Comparison of ENCODE assay signal across 8 mouse cellular contexts in the genomic region with DNA sequence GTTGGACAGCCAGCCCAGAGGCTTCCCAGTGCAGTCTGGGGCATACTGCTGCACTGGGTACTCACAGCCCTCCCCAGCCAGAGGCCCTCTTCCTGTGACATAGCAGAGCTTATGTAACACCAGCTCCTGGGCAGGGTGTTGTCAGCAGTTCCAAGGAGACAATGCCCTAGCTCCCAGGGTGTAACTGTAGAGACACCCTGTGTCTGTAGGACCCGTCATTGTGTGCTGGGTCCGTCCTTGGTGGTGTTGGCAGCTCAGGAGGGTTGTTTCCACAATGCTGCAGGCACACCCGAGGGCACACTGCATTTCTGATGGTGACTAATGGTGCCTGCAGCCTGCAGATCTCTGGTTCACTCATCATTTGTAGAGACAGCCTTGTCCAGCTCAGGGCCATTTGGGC. TPM values are rescaled to one million over a fixed set of nuclear protein-coding genes. Genes with fewer than 3 reads are reported as not detected.
DNase-seq lines count a peak whose midpoint lies in the region; ATAC-seq and TF ChIP-seq lines count a peak whose summit lies in the region.
"Had no signal": no experiment of that assay in that cellular context is flagged by ENCODE, and none has a peak within 500 bp of the region (broad histone marks: within the 10 kb centered on the region; RNA-seq: fewer than 3 reads in every experiment).

No protein-coding gene starts in this region.

- 47% methylated on average over 3 of the region's 3 CpGs for WGBS in liver, embryonic 11.5 days
- 39% methylated on average over 3 of the region's 3 CpGs for WGBS in intestine, embryonic 16.5 days
- 58% methylated on average over 3 of the region's 3 CpGs for WGBS in forebrain, embryonic 16.5 days

- 0 out of 2 replicates have a peak, but pooled peaks cover 2% of the 10 kb centered on the region for H3K27me3 ChIP-seq in liver, embryonic 11.5 days (replicated peaks; ENCODE audit: control insufficient read depth, insufficient read depth, low read length)
- no peaks in the 10 kb centered on the region for H3K27me3 ChIP-seq in intestine, embryonic 16.5 days (replicated peaks; ENCODE audit: control insufficient read depth, insufficient read depth, low read length)
- H3K27me3 ChIP-seq in forebrain, embryonic 16.5 days (replicated peaks; ENCODE audit: control insufficient read depth, insufficient read depth, low read length) = no peaks in the 10 kb centered on the region
- H3K27me3 ChIP-seq: limb, embryonic 15.5 days had no signal

- TF ChIP-seq POLR2A in bone marrow macrophage, adult 2 months (IDR thresholded peaks at IDR 0.05; ENCODE audit: borderline replicate concordance, low read depth, low read length) = no peak

- ATAC-seq in liver, embryonic 11.5 days (replicated peaks; ENCODE audit: low FRiP score) = 0 out of 2 replicates have a peak, but pooled peaks have one; percentile 19
- peak; percentile 16; the same call in 1 of the 2 replicates for ATAC-seq in intestine, embryonic 16.5 days
- no peak for ATAC-seq in forebrain, embryonic 16.5 days
- no peak; the same call in 1 of the 2 replicates for ATAC-seq in monocyte, adult 5-6 weeks (replicated peaks; ENCODE audit: insufficient number of reproducible peaks, low FRiP score, low TSS enrichment, poor library complexity, severe bottlenecking)

- no peak for DNase-seq in liver, embryonic 11.5 days (ENCODE audit: low spot score)
- DNase-seq in liver = no peak
- DNase-seq in naive thymus-derived CD4-positive, alpha-beta T cell, adult 2 months (ENCODE audit: low read depth) = peak; percentile 18

- H3K9ac ChIP-seq in liver, embryonic 11.5 days (ENCODE audit: low read depth, low read length) = no peak overlapping the region
- no peak overlapping the region; the same call in 1 of the 2 replicates for H3K9ac ChIP-seq in intestine, embryonic 16.5 days (ENCODE audit: low read depth, low read length)
- no peak overlapping the region for H3K9ac ChIP-seq in forebrain, embryonic 16.5 days (replicated peaks; ENCODE audit: low read depth, low read length)
- H3K9ac ChIP-seq: limb, embryonic 15.5 days had no signal

- H3K27ac ChIP-seq in liver, embryonic 11.5 days (ENCODE audit: low read depth, low read length) = no peak overlapping the region
- peak overlapping the region; percentile 52 for H3K27ac ChIP-seq in bone marrow macrophage, adult 2 months (ENCODE audit: insufficient read depth, low read depth, low read length)
- H3K27ac ChIP-seq in intestine, embryonic 16.5 days (ENCODE audit: low read length) = no peak overlapping the region
- no peak overlapping the region for H3K27ac ChIP-seq in forebrain, embryonic 16.5 days (ENCODE audit: low read length)
- H3K27ac ChIP-seq: limb, embryonic 15.5 days had no signal

- peaks cover 14% of the 10 kb centered on the region for H3K4me1 ChIP-seq in liver, embryonic 11.5 days (replicated peaks; ENCODE audit: control insufficient read depth, insufficient read depth, low read length)
- peaks cover 14% of the 10 kb centered on the region for H3K4me1 ChIP-seq in bone marrow macrophage, adult 2 months (ENCODE audit: control insufficient read depth, insufficient read depth, low read length)
- H3K4me1 ChIP-seq in intestine, embryonic 16.5 days (ENCODE audit: control insufficient read depth, insufficient read depth, low read length) = peaks cover 20% of the 10 kb centered on the region
- H3K4me1 ChIP-seq in forebrain, embryonic 16.5 days (replicated peaks; ENCODE audit: control insufficient read depth, insufficient read depth, low read length) = peaks cover 22% of the 10 kb centered on the region

- H3K4me3 ChIP-seq in liver, embryonic 11.5 days (ENCODE audit: low read depth, low read length) = no peak overlapping the region
- H3K4me3 ChIP-seq in bone marrow macrophage, adult 2 months (ENCODE audit: insufficient read depth, low read length) = no peak overlapping the region
- H3K4me3 ChIP-seq in intestine, embryonic 16.5 days (ENCODE audit: low read length) = no peak overlapping the region
- H3K4me3 ChIP-seq in forebrain, embryonic 16.5 days (replicated peaks; ENCODE audit: low read length) = no peak overlapping the region
- H3K4me3 ChIP-seq: limb, embryonic 15.5 days had no signal

- H3K9me3 ChIP-seq in liver, embryonic 11.5 days (ENCODE audit: control insufficient read depth, low read length) = no peaks in the 10 kb centered on the region
- no peaks in the 10 kb centered on the region for H3K9me3 ChIP-seq in intestine, embryonic 16.5 days (ENCODE audit: control insufficient read depth, low read length)
- no peaks in the 10 kb centered on the region for H3K9me3 ChIP-seq in forebrain, embryonic 16.5 days (ENCODE audit: control insufficient read depth, low read length)
- H3K9me3 ChIP-seq: limb, embryonic 15.5 days had no signal

- no peak for TF ChIP-seq CTCF in bone marrow macrophage, adult 2 months (IDR thresholded peaks at IDR 0.05; ENCODE audit: low read depth, low read length)

- no peak overlapping the region for H3K4me2 ChIP-seq in liver, embryonic 11.5 days
- no peak overlapping the region for H3K4me2 ChIP-seq in intestine, embryonic 16.5 days (ENCODE audit: low read depth, low read length)
- no peak overlapping the region for H3K4me2 ChIP-seq in forebrain, embryonic 16.5 days (ENCODE audit: low read length)
- H3K4me2 ChIP-seq: limb, embryonic 15.5 days had no signal

- H3K36me3 ChIP-seq in liver, embryonic 11.5 days (ENCODE audit: control insufficient read depth, insufficient read depth, low read length) = no peaks in the 10 kb centered on the region
- H3K36me3 ChIP-seq in intestine, embryonic 16.5 days (ENCODE audit: control insufficient read depth, insufficient read depth, low read length) = no peaks in the 10 kb centered on the region
- no peaks in the 10 kb centered on the region for H3K36me3 ChIP-seq in forebrain, embryonic 16.5 days (ENCODE audit: control insufficient read depth, insufficient read depth)
- H3K36me3 ChIP-seq: limb, embryonic 15.5 days had no signal

RNA-seq across cellular contexts. Expression of gene Tpra1, which starts 24.8 kb away (rescaled TPM):
- polyA plus RNA-seq in liver, embryonic 11.5 days (2014; fragmentation: Nextera tagmentation; extraction: Ambion mirVana) = 55.1 and 56.7 TPM in 2 replicates
- polyA plus RNA-seq in bone marrow macrophage, adult 2 months (2012; ENCODE audit: insufficient read depth, insufficient read length, missing spikeins) = 72.9 and 86.3 TPM in 2 replicates
- 73.7 and 77.0 TPM in 2 replicates for polyA plus RNA-seq in intestine, embryonic 16.5 days (2015; fragmentation: Nextera tagmentation; extraction: Ambion mirVana)
- polyA plus RNA-seq in forebrain, embryonic 16.5 days (2015; fragmentation: Nextera tagmentation; extraction: Ambion mirVana) = 56.9 and 70.0 TPM in 2 replicates
- 24.4 to 70.1 TPM (median 35.2 TPM) in 3 replicates for total RNA-seq in monocyte, adult 5-6 weeks (2017)

RNA-seq across cellular contexts. Expression of gene Mcm2, which starts 28.3 kb away (rescaled TPM):
- 254 and 284 TPM in 2 replicates for polyA plus RNA-seq in liver, embryonic 11.5 days (2014; fragmentation: Nextera tagmentation; extraction: Ambion mirVana)
- polyA plus RNA-seq in bone marrow macrophage, adult 2 months (2012; ENCODE audit: insufficient read depth, insufficient read length, missing spikeins) = 11.1 and 12.7 TPM in 2 replicates
- 90.1 and 101 TPM in 2 replicates for polyA plus RNA-seq in intestine, embryonic 16.5 days (2015; fragmentation: Nextera tagmentation; extraction: Ambion mirVana)
- 60.2 and 64.6 TPM in 2 replicates for polyA plus RNA-seq in forebrain, embryonic 16.5 days (2015; fragmentation: Nextera tagmentation; extraction: Ambion mirVana)
- total RNA-seq in monocyte, adult 5-6 weeks (2017) = 10.9 to 27.9 TPM (median 20.2 TPM) in 3 replicates

RNA-seq across cellular contexts. Expression of gene Podxl2, which starts 52.0 kb away (rescaled TPM):
- polyA plus RNA-seq in liver, embryonic 11.5 days (2014; fragmentation: Nextera tagmentation; extraction: Ambion mirVana) = 9.1 and 10.7 TPM in 2 replicates
- 1.9 TPM in 1 of 2 replicates, not detected in the other for polyA plus RNA-seq in bone marrow macrophage, adult 2 months (2012; ENCODE audit: insufficient read depth, insufficient read length, missing spikeins)
- polyA plus RNA-seq in intestine, embryonic 16.5 days (2015; fragmentation: Nextera tagmentation; extraction: Ambion mirVana) = 32.0 and 35.6 TPM in 2 replicates
- 592 and 647 TPM in 2 replicates for polyA plus RNA-seq in forebrain, embryonic 16.5 days (2015; fragmentation: Nextera tagmentation; extraction: Ambion mirVana)
- total RNA-seq in monocyte, adult 5-6 weeks (2017) = not detected in 3 replicates

Comparison
In these comparisons a context has a peak if more than half of its experiments do, and no peak if none do; other contexts are left out.
1. ATAC-seq: peak in liver, embryonic 11.5 days (single experiment) and intestine, embryonic 16.5 days (single experiment); none in forebrain, embryonic 16.5 days (single experiment) and monocyte, adult 5-6 weeks (single experiment).
2. RNA of gene Podxl2, which starts 52.0 kb away (polyA plus RNA-seq): 592 to 647 TPM in forebrain, embryonic 16.5 days; 32.0 to 35.6 TPM in intestine, embryonic 16.5 days, 9.1 to 10.7 TPM in liver, embryonic 11.5 days and 1.9 TPM in bone marrow macrophage, adult 2 months; every median in the first group is over 10 times any median in the second.